Mouse (Mus musculus): Measurements from ENCODE around the gene Hoxa2. TPM values are rescaled to one million over a fixed set of nuclear protein-coding genes. Genes with fewer than 3 reads are reported as not detected.

Gene Hoxa2
- polyA plus RNA-seq, 1 experiment from 2014 or later: 1.6 TPM

- Histone ChIP-seq H3K4me2 (no peak overlapping the region), H3K9ac (no peak overlapping the region), H3K9me3 (no peaks in the 10 kb centered on the region), H3K36me3 (no peaks in the 10 kb centered on the region), H3K27ac (no peak overlapping the region), H3K4me1 (peaks cover 20% of the 10 kb centered on the region), H3K4me3 (no peak overlapping the region), H3K27me3 (peaks cover 100% of the 10 kb centered on the region)
- 2% methylated on average over 4 of the region's 4 CpGs for WGBS
- no peak for ATAC-seq (ENCODE audit: insufficient number of reproducible peaks, insufficient read depth, low FRiP score, low TSS enrichment, low read depth)
Measured at GRCm38 (mm10) chr6:52206882-52207683, 42.5 kb upstream of the Hoxa2 start.

- Histone ChIP-seq H3K27ac (no peak overlapping the region), H3K9me3 (no peaks in the 10 kb centered on the region), H3K36me3 (no peaks in the 10 kb centered on the region), H3K4me1 (peaks cover 12% of the 10 kb centered on the region), H3K4me3 (no peak overlapping the region), H3K4me2 (no peak overlapping the region), H3K27me3 (peaks cover 100% of the 10 kb centered on the region), H3K9ac (no peak overlapping the region)
- no peak for ATAC-seq (ENCODE audit: insufficient number of reproducible peaks, insufficient read depth, low FRiP score, low TSS enrichment, low read depth)
- WGBS: under 1% methylated on average over 55 of the region's 55 CpGs
Measured at GRCm38 (mm10) chr6:52205638-52206621, 41.3 kb upstream of the Hoxa2 start.

DNA sequence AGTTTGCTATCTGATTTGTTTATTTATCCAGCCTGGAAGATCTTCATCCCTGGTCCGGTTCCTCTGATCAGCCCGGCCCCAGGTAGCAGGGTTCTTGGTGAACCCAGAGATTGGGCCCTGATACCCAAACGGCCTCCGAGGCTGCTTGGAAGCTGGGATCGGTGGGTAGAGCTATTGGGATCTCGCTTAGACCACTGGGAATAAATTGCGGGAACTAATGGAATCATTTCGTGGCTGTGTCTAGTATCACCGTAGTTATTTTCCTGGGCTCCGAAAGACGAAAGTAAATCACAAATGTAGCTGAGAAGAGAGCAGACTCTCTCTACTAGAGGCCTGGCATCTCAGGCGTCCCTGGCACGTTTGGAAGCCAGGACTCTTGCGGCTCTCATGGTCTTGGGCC lies 40.6 kb upstream of the Hoxa2 start:
- WGBS: 5% methylated on average over 14 of the region's 14 CpGs
- Histone ChIP-seq H3K27ac (no peak overlapping the region), H3K27me3 (peaks cover 100% of the 10 kb centered on the region), H3K4me1 (peaks cover 12% of the 10 kb centered on the region), H3K4me3 (no peak overlapping the region), H3K4me2 (no peak overlapping the region), H3K9ac (no peak overlapping the region), H3K9me3 (no peaks in the 10 kb centered on the region), H3K36me3 (no peaks in the 10 kb centered on the region)
- ATAC-seq (ENCODE audit: insufficient number of reproducible peaks, insufficient read depth, low FRiP score, low TSS enrichment, low read depth): no peak

DNA sequence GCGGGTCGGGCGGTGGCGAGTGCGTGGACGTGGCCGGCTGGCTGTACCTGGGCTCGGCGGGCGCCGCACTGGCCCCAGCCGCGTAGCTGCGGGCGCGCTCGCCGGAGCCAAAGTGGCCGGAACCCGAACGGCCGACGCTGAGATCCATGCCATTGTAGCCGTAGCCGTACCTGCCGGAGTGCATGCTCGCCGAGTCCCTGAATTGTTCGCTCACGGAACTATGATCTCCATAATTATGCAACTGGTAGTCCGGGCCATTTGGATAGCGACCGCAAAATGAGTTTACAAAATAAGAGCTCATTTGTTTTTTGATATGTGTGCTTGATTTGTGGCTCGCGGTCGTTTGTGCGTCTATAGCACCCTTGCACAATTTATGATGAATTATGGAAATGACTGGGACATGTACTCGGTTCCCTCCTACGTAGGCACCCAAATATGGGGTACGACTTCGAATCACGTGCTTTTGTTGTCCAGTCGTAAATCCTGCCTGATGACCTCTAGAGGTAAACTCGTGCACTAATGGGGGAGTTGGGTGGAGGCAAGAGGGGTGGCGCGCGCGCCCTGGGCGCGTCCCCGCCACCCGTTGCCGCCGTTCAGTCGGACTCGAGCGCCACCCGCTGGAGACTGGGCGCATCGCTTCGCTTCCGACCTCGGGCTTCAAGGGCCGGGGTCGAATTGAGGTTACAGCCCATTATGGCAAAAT lies 39.6 kb upstream of the Hoxa2 start, which contains the start of gene Hoxa5:
Hoxa5 (minus strand) TSS at position 538 of the 703 bp plus-strand sequence.
- peak within 1 kb of the TSS; percentile 23 for H3K4me3 ChIP-seq
- no peak for ATAC-seq (ENCODE audit: insufficient number of reproducible peaks, insufficient read depth, low FRiP score, low TSS enrichment, low read depth)

GRCm38 (mm10) chr6:52203371-52204049 lies 38.9 kb upstream of the Hoxa2 start:
- peaks cover 100% of the 10 kb centered on the region for H3K27me3 ChIP-seq
- H3K4me1 ChIP-seq: peaks cover 12% of the 10 kb centered on the region
- peak overlapping the region; percentile 46 for H3K4me2 ChIP-seq
- ATAC-seq (ENCODE audit: insufficient number of reproducible peaks, insufficient read depth, low FRiP score, low TSS enrichment, low read depth): no peak
- under 1% methylated on average over 46 of the region's 46 CpGs for WGBS
- peak overlapping the region; percentile 23 for H3K4me3 ChIP-seq
- no peak overlapping the region for H3K9ac ChIP-seq
- no peak overlapping the region for H3K27ac ChIP-seq
- no peaks in the 10 kb centered on the region for H3K9me3 ChIP-seq
- no peaks in the 10 kb centered on the region for H3K36me3 ChIP-seq

More for the DNA sequence above, 39.6 kb upstream of the Hoxa2 start, which contains the start of gene Hoxa5:
- Histone ChIP-seq H3K27ac (no peak within 1 kb of the TSS), H3K4me1 (peaks cover 12% of the 10 kb centered on the region), H3K9ac (no peak within 1 kb of the TSS), H3K27me3 (peaks cover 100% of the 10 kb centered on the region), H3K36me3 (no peaks in the 10 kb centered on the region), H3K9me3 (no peaks in the 10 kb centered on the region), H3K4me2 (peak within 1 kb of the TSS; percentile 46)
- under 1% methylated on average over 65 of the region's 65 CpGs for WGBS

DNA sequence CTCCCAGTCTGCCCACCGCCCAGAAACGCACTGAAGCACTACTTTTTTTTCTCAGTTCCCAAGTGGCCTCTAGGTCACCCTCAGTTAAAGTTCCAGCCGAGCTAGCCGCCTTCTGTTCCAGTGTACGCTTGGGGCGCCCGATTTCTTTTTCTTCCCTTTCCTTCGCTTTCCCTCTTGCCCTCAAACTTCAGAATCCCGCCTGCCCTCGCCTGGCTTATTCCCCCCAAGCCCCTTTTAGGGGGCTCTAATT lies 38.4 kb upstream of the Hoxa2 start:
- no peaks in the 10 kb centered on the region for H3K9me3 ChIP-seq
- H3K27me3 ChIP-seq: peaks cover 100% of the 10 kb centered on the region
- no peaks in the 10 kb centered on the region for H3K36me3 ChIP-seq
- no peak overlapping the region for H3K9ac ChIP-seq
- H3K4me3 ChIP-seq: peak overlapping the region; percentile 23; the same call in 1 of the 2 replicates
- H3K4me2 ChIP-seq: no peak overlapping the region; the same call in 1 of the 2 replicates
- no peak for ATAC-seq (ENCODE audit: insufficient number of reproducible peaks, insufficient read depth, low FRiP score, low TSS enrichment, low read depth)
- H3K27ac ChIP-seq: no peak overlapping the region
- H3K4me1 ChIP-seq: peaks cover 12% of the 10 kb centered on the region
- 1% methylated on average over 10 of the region's 10 CpGs for WGBS

DNA sequence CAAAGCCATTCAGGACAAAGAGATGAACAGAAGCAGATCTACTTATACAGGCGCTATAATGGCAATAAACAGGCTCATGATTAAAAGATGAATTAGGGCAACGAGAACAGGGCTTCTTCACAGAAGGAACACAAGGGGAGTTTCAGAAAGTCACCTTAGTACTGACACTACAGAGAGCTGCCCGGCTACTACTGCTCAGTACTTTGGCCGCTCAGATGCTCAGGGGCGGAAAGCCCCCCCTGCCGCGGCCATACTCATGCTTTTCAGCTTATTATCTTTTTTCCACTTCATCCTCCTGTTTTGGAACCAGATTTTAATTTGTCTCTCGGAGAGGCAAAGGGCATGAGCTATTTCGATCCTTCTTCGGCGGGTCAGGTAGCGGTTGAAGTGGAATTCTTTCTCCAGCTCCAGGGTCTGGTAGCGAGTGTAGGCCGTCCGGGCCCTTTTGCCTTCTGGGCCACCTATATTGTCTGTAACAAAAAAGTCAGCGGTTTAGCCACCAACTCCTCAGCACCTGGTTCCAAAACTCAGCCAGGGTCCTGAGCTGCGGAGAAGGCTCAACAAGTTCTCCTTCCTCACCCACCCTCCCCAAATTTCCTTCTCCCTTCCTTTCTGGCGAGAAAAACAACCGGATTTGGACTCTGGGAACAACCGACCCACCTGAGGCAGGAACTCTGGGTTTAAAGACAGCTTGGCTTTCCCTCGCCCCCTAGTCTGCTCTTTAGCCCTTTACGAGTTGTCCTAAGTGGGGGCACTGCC lies 37.9 kb upstream of the Hoxa2 start:
- H3K27ac ChIP-seq: no peak overlapping the region
- H3K4me2 ChIP-seq: no peak overlapping the region
- 3% methylated on average over 22 of the region's 22 CpGs for WGBS
- H3K4me1 ChIP-seq: peaks cover 12% of the 10 kb centered on the region
- H3K27me3 ChIP-seq: peaks cover 100% of the 10 kb centered on the region
- no peak overlapping the region for H3K4me3 ChIP-seq
- no peak for ATAC-seq (ENCODE audit: insufficient number of reproducible peaks, insufficient read depth, low FRiP score, low TSS enrichment, low read depth)
- no peaks in the 10 kb centered on the region for H3K36me3 ChIP-seq
- H3K9ac ChIP-seq: no peak overlapping the region
- H3K9me3 ChIP-seq: no peaks in the 10 kb centered on the region

DNA sequence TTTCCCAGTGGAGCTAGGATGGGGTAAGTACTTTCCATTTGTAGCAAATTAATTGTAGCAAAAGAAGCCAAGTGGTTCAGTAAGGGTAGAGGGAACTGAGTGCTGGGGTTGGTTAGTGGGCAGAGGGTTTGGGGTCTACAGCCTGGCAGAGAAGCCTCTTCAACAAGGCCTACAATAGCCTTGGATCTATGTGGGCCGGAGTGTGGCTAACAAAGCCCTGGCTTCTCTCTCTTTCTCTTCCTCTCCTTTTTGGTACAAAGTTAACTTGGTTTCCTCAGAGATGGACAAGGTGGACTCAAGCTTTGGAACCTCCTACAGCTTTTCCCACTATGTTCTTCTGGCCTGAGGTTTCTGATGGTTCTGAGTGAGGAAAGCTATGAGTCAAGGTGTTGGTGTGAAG lies 36.6 kb upstream of the Hoxa2 start:
- H3K9me3 ChIP-seq: no peaks in the 10 kb centered on the region
- H3K4me2 ChIP-seq: no peak overlapping the region
- no peak overlapping the region for H3K4me3 ChIP-seq
- no peak for ATAC-seq (ENCODE audit: insufficient number of reproducible peaks, insufficient read depth, low FRiP score, low TSS enrichment, low read depth)
- H3K27ac ChIP-seq: no peak overlapping the region
- 9% methylated on average over 1 of the region's 1 CpGs for WGBS
- H3K36me3 ChIP-seq: no peaks in the 10 kb centered on the region
- peaks cover 100% of the 10 kb centered on the region for H3K27me3 ChIP-seq
- peaks cover 12% of the 10 kb centered on the region for H3K4me1 ChIP-seq
- no peak overlapping the region for H3K9ac ChIP-seq

- Histone ChIP-seq H3K27ac (no peak overlapping the region), H3K4me2 (no peak overlapping the region), H3K27me3 (peaks cover 100% of the 10 kb centered on the region), H3K36me3 (no peaks in the 10 kb centered on the region), H3K9me3 (no peaks in the 10 kb centered on the region), H3K4me3 (no peak overlapping the region), H3K9ac (no peak overlapping the region), H3K4me1 (peaks cover 12% of the 10 kb centered on the region)
- WGBS: 9% methylated on average over 10 of the region's 10 CpGs
- no peak for ATAC-seq (ENCODE audit: insufficient number of reproducible peaks, insufficient read depth, low FRiP score, low TSS enrichment, low read depth)
Measured at GRCm38 (mm10) chr6:52200751-52201250, 36.2 kb upstream of the Hoxa2 start.

DNA sequence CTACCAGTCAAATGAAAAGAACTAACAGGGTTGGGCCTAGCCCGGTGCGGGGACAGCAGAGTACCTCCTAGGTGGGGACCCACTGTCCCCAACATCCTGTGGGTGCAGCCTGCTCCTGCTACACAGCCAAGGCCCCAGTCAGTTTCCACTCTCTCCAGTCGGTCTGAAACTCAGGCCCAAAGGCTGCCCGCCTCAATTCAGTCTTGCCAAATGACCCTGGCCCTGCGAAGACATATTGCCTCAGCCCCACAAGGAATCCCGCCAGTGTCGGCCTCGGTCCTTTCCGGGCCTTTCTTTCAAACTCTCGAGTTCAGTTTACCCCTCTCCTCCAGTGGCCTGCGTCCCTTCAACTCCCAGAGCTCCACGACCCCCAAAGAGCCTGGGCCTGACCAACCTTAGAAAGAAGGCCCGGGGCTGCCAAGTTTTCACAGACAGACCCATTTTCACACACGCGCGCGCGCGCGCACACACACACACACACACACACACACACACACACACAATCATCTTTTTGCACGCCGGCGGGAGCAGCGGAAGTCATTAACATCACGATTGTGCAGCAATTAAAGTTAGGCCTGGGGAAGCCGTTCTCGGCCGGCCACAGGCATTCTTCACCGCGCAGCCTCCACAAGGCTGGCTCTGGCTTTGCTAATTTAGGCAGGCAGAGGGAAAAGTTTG lies 35.6 kb upstream of the Hoxa2 start:
- no peaks in the 10 kb centered on the region for H3K9me3 ChIP-seq
- no peak overlapping the region for H3K4me2 ChIP-seq
- H3K27me3 ChIP-seq: peaks cover 100% of the 10 kb centered on the region
- H3K36me3 ChIP-seq: no peaks in the 10 kb centered on the region
- H3K4me1 ChIP-seq: peaks cover 12% of the 10 kb centered on the region
- H3K4me3 ChIP-seq: no peak overlapping the region
- H3K9ac ChIP-seq: no peak overlapping the region
- H3K27ac ChIP-seq: no peak overlapping the region
- no peak for ATAC-seq (ENCODE audit: insufficient number of reproducible peaks, insufficient read depth, low FRiP score, low TSS enrichment, low read depth)
- WGBS: 3% methylated on average over 30 of the region's 30 CpGs
